ENCODE assay signal across 12 mouse cellular contexts in the genomic region with DNA sequence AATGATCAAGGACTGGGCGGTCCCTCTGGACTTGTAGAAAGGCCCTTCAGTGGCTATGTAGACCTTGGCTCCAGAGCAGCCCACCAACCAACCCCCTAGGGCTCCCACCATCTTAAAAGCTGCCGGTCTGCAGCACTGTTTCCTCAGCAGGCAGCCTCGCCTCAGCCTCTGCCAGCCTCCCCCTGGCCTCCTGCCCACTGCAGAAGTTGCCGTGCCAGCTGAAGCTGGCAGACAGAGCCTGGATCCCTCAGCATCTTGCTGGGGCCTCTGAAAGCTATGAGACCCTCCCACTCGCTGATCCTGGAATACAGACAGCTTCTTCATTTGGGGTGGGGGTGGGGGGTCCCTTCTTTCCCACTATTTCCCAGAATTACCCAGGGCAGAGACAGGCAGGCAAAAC. TPM values are rescaled to one million over a fixed set of nuclear protein-coding genes. Genes with fewer than 3 reads are reported as not detected.
DNase-seq lines count a peak whose midpoint lies in the region; ATAC-seq lines count a peak whose summit lies in the region.
"Had no signal": no experiment of that assay in that cellular context is flagged by ENCODE, and none has a peak within 500 bp of the region (broad histone marks: within the 10 kb centered on the region; RNA-seq: fewer than 3 reads in every experiment).

No protein-coding gene starts in this region.

- H3K27ac ChIP-seq in forebrain, embryonic 13.5 days: 0 out of 2 replicates have a peak overlapping the region, but pooled peaks have one; percentile 19
- no peak overlapping the region for H3K27ac ChIP-seq in forebrain, embryonic 11.5 days (ENCODE audit: low read depth, low read length)
- H3K27ac ChIP-seq in intestine, embryonic 16.5 days (ENCODE audit: low read length): no peak overlapping the region
- H3K27ac ChIP-seq: kidney, postnatal 0 days had no signal

- no peaks in the 10 kb centered on the region for H3K9me3 ChIP-seq in forebrain, embryonic 13.5 days (replicated peaks)
- no peaks in the 10 kb centered on the region for H3K9me3 ChIP-seq in forebrain, embryonic 11.5 days (ENCODE audit: control insufficient read depth, low read length)
- H3K9me3 ChIP-seq in intestine, embryonic 16.5 days (ENCODE audit: control insufficient read depth, low read length): no peaks in the 10 kb centered on the region
- H3K9me3 ChIP-seq: megakaryocyte, embryonic 14.5 days had no signal

- H3K27me3 ChIP-seq in forebrain, embryonic 13.5 days: peaks cover 6% of the 10 kb centered on the region
- H3K27me3 ChIP-seq in forebrain, embryonic 11.5 days (ENCODE audit: control insufficient read depth, insufficient read depth, low read length): no peaks in the 10 kb centered on the region
- no peaks in the 10 kb centered on the region for H3K27me3 ChIP-seq in intestine, embryonic 16.5 days (replicated peaks; ENCODE audit: control insufficient read depth, insufficient read depth, low read length)

- H3K4me2 ChIP-seq in forebrain, embryonic 13.5 days: no peak overlapping the region
- no peak overlapping the region for H3K4me2 ChIP-seq in forebrain, embryonic 11.5 days (ENCODE audit: low read depth, low read length, severe bottlenecking)
- H3K4me2 ChIP-seq in intestine, embryonic 16.5 days (ENCODE audit: low read depth, low read length): no peak overlapping the region

- no peak overlapping the region for H3K4me3 ChIP-seq in forebrain, embryonic 13.5 days
- no peak overlapping the region for H3K4me3 ChIP-seq in forebrain, embryonic 11.5 days (ENCODE audit: low read depth, low read length)
- H3K4me3 ChIP-seq in intestine, embryonic 16.5 days (ENCODE audit: low read length): no peak overlapping the region
- H3K4me3 ChIP-seq: megakaryocyte, embryonic 14.5 days had no signal

- no peak for DNase-seq in forebrain, embryonic 11.5 days (ENCODE audit: low spot score)
- peak; percentile 47 to 52 for DNase-seq in adrenal gland, postnatal 36 days
- peak; percentile 58 to 82 for DNase-seq in cerebellum, postnatal 4 days (ENCODE audit: low spot score in 2 of 2)
- peak; percentile 74 for DNase-seq in left cerebral cortex, postnatal 10 days (ENCODE audit: extremely low spot score in 1 of 2, low spot score in 2 of 2)
- no peak for DNase-seq in Muller cell, postnatal 12 days (ENCODE audit: inconsistent ontology term)
- DNase-seq in ovary, postnatal 10 days (ENCODE audit: low spot score): no peak

- H3K36me3 ChIP-seq in forebrain, embryonic 13.5 days (ENCODE audit: poor library complexity, severe bottlenecking): no peaks in the 10 kb centered on the region
- H3K36me3 ChIP-seq in forebrain, embryonic 11.5 days (ENCODE audit: control insufficient read depth, insufficient read depth, low read length): no peaks in the 10 kb centered on the region
- H3K36me3 ChIP-seq in intestine, embryonic 16.5 days (ENCODE audit: control insufficient read depth, insufficient read depth, low read length): no peaks in the 10 kb centered on the region

- H3K4me1 ChIP-seq in forebrain, embryonic 13.5 days: peaks cover 8% of the 10 kb centered on the region
- no peaks in the 10 kb centered on the region for H3K4me1 ChIP-seq in forebrain, embryonic 11.5 days (replicated peaks; ENCODE audit: control insufficient read depth, insufficient read depth, low read length)
- no peaks in the 10 kb centered on the region for H3K4me1 ChIP-seq in intestine, embryonic 16.5 days (ENCODE audit: control insufficient read depth, insufficient read depth, low read length)
- H3K4me1 ChIP-seq: megakaryocyte, embryonic 14.5 days had no signal

- WGBS in forebrain, embryonic 13.5 days: 54% methylated on average over 5 of the region's 5 CpGs
- WGBS in forebrain, embryonic 11.5 days: 72% methylated on average over 5 of the region's 5 CpGs
- 69% methylated on average over 5 of the region's 5 CpGs for WGBS in intestine, embryonic 16.5 days

- no peak; the same call in 1 of the 2 replicates for ATAC-seq in forebrain, embryonic 13.5 days
- ATAC-seq in forebrain, embryonic 11.5 days (replicated peaks; ENCODE audit: low FRiP score): no peak
- ATAC-seq in intestine, embryonic 16.5 days: no peak
- ATAC-seq: Patski had no signal

- H3K9ac ChIP-seq in forebrain, embryonic 13.5 days: no peak overlapping the region
- H3K9ac ChIP-seq in forebrain, embryonic 11.5 days (ENCODE audit: low read length): no peak overlapping the region
- H3K9ac ChIP-seq in intestine, embryonic 16.5 days (ENCODE audit: low read depth, low read length): no peak overlapping the region

- intact Hi-C loops in left cerebral cortex, postnatal 10 days (cut with DNase I): no loop called here

RNA-seq across cellular contexts. Expression of gene Srrm3, which starts 6.3 kb away (rescaled TPM):
- polyA plus RNA-seq in forebrain, embryonic 13.5 days (2015; fragmentation: Nextera tagmentation; extraction: Ambion mirVana): 45.8 and 52.8 TPM in 2 replicates
- 12.3 and 12.7 TPM in 2 replicates for polyA plus RNA-seq in forebrain, embryonic 11.5 days (2014; fragmentation: Nextera tagmentation; extraction: Ambion mirVana)
- 1 to 10 TPM; 1.6 to 3.4 TPM for total RNA-seq in adrenal gland, postnatal 36 days (2021)
- total RNA-seq in left cerebral cortex, postnatal 10 days (2021): 10 to 100 TPM; 73.7 to 79.8 TPM
- 2.6 and 3.1 TPM in 2 replicates for polyA plus RNA-seq in intestine, embryonic 16.5 days (2015; fragmentation: Nextera tagmentation; extraction: Ambion mirVana)
- total RNA-seq: liver, adult 2 months had no signal
- polyA plus RNA-seq: liver, adult 2 months had no signal

RNA-seq across cellular contexts. Expression of gene Mdh2, which starts 34.7 kb away (rescaled TPM):
- 558 and 564 TPM in 2 replicates for polyA plus RNA-seq in forebrain, embryonic 13.5 days (2015; fragmentation: Nextera tagmentation; extraction: Ambion mirVana)
- 526 and 536 TPM in 2 replicates for polyA plus RNA-seq in forebrain, embryonic 11.5 days (2014; fragmentation: Nextera tagmentation; extraction: Ambion mirVana)
- total RNA-seq in adrenal gland, postnatal 36 days (2021): 100 to 1,000 TPM; 489 to 545 TPM
- 100 to 1,000 TPM; 476 to 478 TPM for total RNA-seq in left cerebral cortex, postnatal 10 days (2021)
- polyA plus RNA-seq in intestine, embryonic 16.5 days (2015; fragmentation: Nextera tagmentation; extraction: Ambion mirVana): 873 and 892 TPM in 2 replicates

RNA-seq across cellular contexts. Expression of gene Styxl1, which starts 34.8 kb away (rescaled TPM):
- polyA plus RNA-seq in forebrain, embryonic 13.5 days (2015; fragmentation: Nextera tagmentation; extraction: Ambion mirVana): 0.26 and 0.41 TPM in 2 replicates
- not detected in 2 replicates for polyA plus RNA-seq in forebrain, embryonic 11.5 days (2014; fragmentation: Nextera tagmentation; extraction: Ambion mirVana)
- under 1 TPM; 0.33 to 0.83 TPM for total RNA-seq in adrenal gland, postnatal 36 days (2021)
- not detected for total RNA-seq in left cerebral cortex, postnatal 10 days (2021)
- 0.21 and 0.35 TPM in 2 replicates for polyA plus RNA-seq in intestine, embryonic 16.5 days (2015; fragmentation: Nextera tagmentation; extraction: Ambion mirVana)

Comparison
In these comparisons a context has a peak if more than half of its experiments do, and no peak if none do; other contexts are left out.
1. DNase-seq: peak in adrenal gland, postnatal 36 days (2 of 2), cerebellum, postnatal 4 days (2 of 2) and left cerebral cortex, postnatal 10 days (2 of 2); none in forebrain, embryonic 11.5 days (single experiment), Muller cell, postnatal 12 days (single experiment) and ovary, postnatal 10 days (single experiment).